Mouse (Mus musculus): ENCODE data around the gene Nfu1.

- TF ChIP-seq POLR2A (IDR thresholded peaks at IDR 0.05; ENCODE audit: borderline replicate concordance, control insufficient read depth, low read depth, low read length): no peak
- TF ChIP-seq CTCF (IDR thresholded peaks at IDR 0.05; ENCODE audit: control insufficient read depth, insufficient read depth, low read length): no peak
Observed at GRCm38 (mm10) chr6:86994254-86994653, 14.8 kb upstream of the Nfu1 start.

Measured in bone marrow, adult 2 months (tissue).